Mouse (Mus musculus) cerebellum, adult 18-20 months (tissue): ENCODE data around the gene Efna5.

Experiments used
- DNase-seq, 2 experiments: peaks; one replicate each; pipeline ENCODE4 v3.0.0; 2021

Gene Efna5

GRCm38 (mm10) chr17:62744239-62744638, 136.9 kb downstream of the Efna5 start:
- no peak for DNase-seq

GRCm38 (mm10) chr17:62741702-62742101, 139.4 kb downstream of the Efna5 start:
- DNase-seq, result no peak

GRCm38 (mm10) chr17:62741020-62741419, 140.1 kb downstream of the Efna5 start:
- no peak for DNase-seq

GRCm38 (mm10) chr17:62739993-62740392, 141.1 kb downstream of the Efna5 start:
- DNase-seq, result no peak

- no peak for DNase-seq
Observed at GRCm38 (mm10) chr17:62737404-62737803, 143.7 kb downstream of the Efna5 start.

GRCm38 (mm10) chr17:62735943-62736342, 145.2 kb downstream of the Efna5 start:
- no peak for DNase-seq

- no peak for DNase-seq
Observed at GRCm38 (mm10) chr17:62734901-62735300, 146.2 kb downstream of the Efna5 start.

GRCm38 (mm10) chr17:62734067-62734466, 147.1 kb downstream of the Efna5 start:
- no peak for DNase-seq

GRCm38 (mm10) chr17:62729754-62730470, 151.2 kb downstream of the Efna5 start:
- DNase-seq, result no peak

- no peak for DNase-seq
Observed at GRCm38 (mm10) chr17:62728142-62728917, 152.8 kb downstream of the Efna5 start.

GRCm38 (mm10) chr17:62726102-62726501, 155.0 kb downstream of the Efna5 start:
- no peak for DNase-seq

GRCm38 (mm10) chr17:62722962-62723361, 158.2 kb downstream of the Efna5 start:
- DNase-seq, result no peak

- no peak for DNase-seq
Observed at GRCm38 (mm10) chr17:62721595-62721994, 159.5 kb downstream of the Efna5 start.

- no peak for DNase-seq
Observed at GRCm38 (mm10) chr17:62720740-62721450, 160.2 kb downstream of the Efna5 start.

GRCm38 (mm10) chr17:62717426-62718131, 163.5 kb downstream of the Efna5 start:
- no peak for DNase-seq

GRCm38 (mm10) chr17:62713455-62713854, 167.7 kb downstream of the Efna5 start:
- DNase-seq, result no peak

- no peak for DNase-seq
Observed at GRCm38 (mm10) chr17:62706418-62706817, 174.7 kb downstream of the Efna5 start.

- no peak for DNase-seq
Observed at GRCm38 (mm10) chr17:62702020-62702814, 178.9 kb downstream of the Efna5 start.

GRCm38 (mm10) chr17:62700791-62701602, 180.1 kb downstream of the Efna5 start:
- no peak for DNase-seq

GRCm38 (mm10) chr17:62694958-62695437, 186.1 kb downstream of the Efna5 start:
- no peak for DNase-seq

GRCm38 (mm10) chr17:62692242-62692641, 188.9 kb downstream of the Efna5 start:
- no peak for DNase-seq
